Mouse (Mus musculus) spleen, adult 2 months (tissue): ENCODE results near the gene Set. TPM values are rescaled to one million over a fixed set of nuclear protein-coding genes. Genes with fewer than 3 reads are reported as not detected.

Source experiments
- DNase-seq, 2 experiments: peaks; one replicate each; pipeline versions ENCODE4 v3.0.0 to v3.0.0-alpha.2; 2012 to 2021; ENCODE audit warnings: low spot score in 2 of 2, low read depth in 1 of 2
- H3K27ac ChIP-seq: fragments of 200-500 bp; 2 replicates; pipeline ENCODE4 v1.5.1; 2012; ENCODE audit warnings: low read length, inconsistent platforms; ENCODE audit not compliant: insufficient read depth
- H3K27me3 ChIP-seq: fragments of 200-500 bp; 2 replicates; pipeline ENCODE4 v1.6.1; 2012; ENCODE audit warnings: mild to moderate bottlenecking, moderate library complexity, low read length, inconsistent platforms; ENCODE audit not compliant: control insufficient read depth, insufficient read depth
- H3K36me3 ChIP-seq: fragments of 200-500 bp; 2 replicates; pipeline ENCODE4 v1.6.1; 2012; ENCODE audit warnings: mild to moderate bottlenecking, low read length, inconsistent platforms; ENCODE audit not compliant: control insufficient read depth, insufficient read depth
- H3K4me1 ChIP-seq: fragments of 200-500 bp; 2 replicates; pipeline ENCODE4 v1.6.1; 2011; ENCODE audit warnings: inconsistent platforms; ENCODE audit not compliant: control insufficient read depth, insufficient read depth, insufficient read length
- H3K4me3 ChIP-seq: fragments of 200-500 bp; 2 replicates; pipeline ENCODE4 v1.5.1; 2011; ENCODE audit warnings: mild to moderate bottlenecking, inconsistent platforms; ENCODE audit not compliant: insufficient read depth, insufficient read length; ENCODE audit errors: extremely low read depth
- CTCF ChIP-seq: fragments of 200-500 bp; IDR thresholded peaks from 2 replicates; pipeline ENCODE4 v1.5.1; 2011; ENCODE audit warnings: mild to moderate bottlenecking, inconsistent platforms; ENCODE audit not compliant: insufficient read depth, insufficient read length, insufficient replicate concordance; ENCODE audit errors: extremely low read depth
- POLR2A ChIP-seq: fragments of 200-500 bp; IDR thresholded peaks from 2 replicates; pipeline ENCODE4 v1.6.1; 2011; ENCODE audit warnings: low read depth, low read length, inconsistent platforms
- WGBS: fragments of 180-500 bp; shearing (Covaris S2); methylation state at CpG from one replicate; pipeline ENCODE4 v1.1.7; 2018; 5-methylcytosine and 5-hydroxymethylcytosine counted together
- polyA plus RNA-seq: library from polyadenylated mRNA; depleted of rRNA; stranded (reverse); fragments of >200 nt; gene quantifications from 2 replicates; pipeline ENCODE4 v1.2.3, GENCODE M21; 2012

Set gene
- polyA plus RNA-seq, 1 experiment = 42.2 TPM

DNA sequence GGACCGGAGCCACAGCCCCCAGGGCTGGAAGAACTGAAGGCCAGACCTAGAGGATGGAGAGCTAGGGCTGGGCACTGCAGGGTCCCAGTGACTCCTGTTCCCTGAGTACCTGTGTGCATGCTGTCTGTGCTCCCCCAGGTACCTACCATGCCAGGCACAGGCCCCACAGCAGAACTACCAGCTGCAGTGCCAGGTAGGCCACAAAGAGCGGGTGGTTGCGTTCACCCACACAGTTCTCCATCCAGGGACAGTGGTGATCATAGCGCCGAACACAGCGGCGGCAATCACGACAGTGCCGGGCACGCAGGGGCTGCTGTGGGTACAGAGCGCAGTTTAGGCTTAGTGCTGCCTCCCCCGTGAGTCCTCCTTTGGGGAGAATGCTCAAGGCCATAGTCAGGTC lies 34.3 kb downstream of the Set start:
- Histone ChIP-seq H3K36me3 (peaks cover 12% of the 10 kb centered on the region), H3K4me1 (peaks cover 7% of the 10 kb centered on the region; the same call in 1 of the 2 replicates), H3K4me3 (no peak overlapping the region), H3K27me3 (no peaks in the 10 kb centered on the region), H3K27ac (no peak overlapping the region)
- no peak for TF ChIP-seq POLR2A
- no peak for TF ChIP-seq CTCF
- no peak for DNase-seq
- 97% methylated on average over 12 of the region's 12 CpGs for whole genome bisulfite sequencing

DNA sequence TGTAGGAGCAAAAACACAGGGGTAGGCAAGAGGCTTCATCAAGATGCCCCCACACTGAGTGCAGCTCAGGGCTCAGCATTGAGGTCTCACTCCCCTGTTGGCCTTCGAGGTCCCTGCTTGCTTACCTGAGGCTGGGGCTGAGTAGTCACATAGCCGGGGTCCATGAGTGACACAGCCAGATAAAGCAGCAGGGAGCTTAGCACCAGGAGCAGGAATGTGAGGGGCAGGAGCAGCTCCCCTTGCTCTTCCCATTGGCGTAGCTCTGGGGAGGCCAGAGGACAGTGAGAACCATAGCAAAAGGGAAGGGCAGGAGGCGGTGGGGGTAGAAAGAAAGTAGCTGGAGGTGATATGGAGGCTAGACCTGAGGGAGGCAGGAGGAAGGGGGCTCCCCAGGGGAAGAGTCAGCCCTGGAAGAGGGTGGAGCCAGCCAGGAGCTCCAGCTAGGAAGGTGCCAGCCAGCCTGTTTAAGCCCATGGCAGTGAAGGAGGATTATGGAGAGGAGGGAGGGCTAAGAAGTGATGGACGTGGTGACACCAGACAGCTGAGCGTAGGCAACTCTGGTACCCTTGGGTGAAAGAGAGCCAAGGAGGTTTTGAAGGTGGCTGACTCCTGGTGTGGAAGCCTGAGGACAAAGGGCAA lies 35.2 kb downstream of the Set start:
- Histone ChIP-seq H3K36me3 (peaks cover 12% of the 10 kb centered on the region), H3K4me1 (peaks cover 7% of the 10 kb centered on the region; the same call in 1 of the 2 replicates), H3K27me3 (no peaks in the 10 kb centered on the region), H3K4me3 (peak overlapping the region; percentile 96; the same call in 1 of the 2 replicates), H3K27ac (no peak overlapping the region)
- TF ChIP-seq POLR2A (no peak), CTCF (no peak)
- DNase-seq = no peak
- WGBS = 85% methylated on average over 6 of the region's 6 CpGs

GRCm38 (mm10) chr2:30093471-30094207 lies 36.5 kb downstream of the Set start, which contains the start of gene Zdhhc12:
Gene Zdhhc12 (minus strand): TSS chr2:30093648.
- Histone ChIP-seq H3K4me3 (peak within 1 kb of the TSS; percentile 96), H3K27ac (peak within 1 kb of the TSS; percentile 75), H3K4me1 (peaks cover 7% of the 10 kb centered on the region; the same call in 1 of the 2 replicates), H3K36me3 (peaks cover 16% of the 10 kb centered on the region), H3K27me3 (no peaks in the 10 kb centered on the region)
- under 1% methylated on average over 51 of the region's 51 CpGs for WGBS
- TF ChIP-seq POLR2A = peak; percentile 69
- no peak for TF ChIP-seq CTCF
- peak; percentile 98 for DNase-seq

- Histone ChIP-seq H3K36me3 (peaks cover 19% of the 10 kb centered on the region), H3K4me1 (peaks cover 7% of the 10 kb centered on the region; the same call in 1 of the 2 replicates), H3K27ac (peak overlapping the region; percentile 75), H3K4me3 (peak overlapping the region; percentile 96), H3K27me3 (no peaks in the 10 kb centered on the region)
- under 1% methylated on average over 13 of the region's 13 CpGs for WGBS
- TF ChIP-seq CTCF (no peak), POLR2A (no peak)
- no peak for DNase-seq
These were observed 37.0 kb downstream of the Set start for GRCm38 (mm10) chr2:30094208-30094588.

GRCm38 (mm10) chr2:30095882-30096527 lies 38.8 kb downstream of the Set start:
- Histone ChIP-seq H3K36me3 (peaks cover 15% of the 10 kb centered on the region), H3K4me3 (no peak overlapping the region), H3K27me3 (no peaks in the 10 kb centered on the region), H3K27ac (no peak overlapping the region), H3K4me1 (peaks cover 7% of the 10 kb centered on the region; the same call in 1 of the 2 replicates)
- TF ChIP-seq CTCF (peak; percentile 69; the same call in 1 of the 2 replicates), POLR2A (no peak)
- WGBS = 61% methylated on average over 2 of the region's 2 CpGs
- peak; percentile 35 to 62 for DNase-seq

- WGBS = 81% methylated on average over 4 of the region's 4 CpGs
- no peak overlapping the region for H3K4me3 ChIP-seq
- H3K27me3 ChIP-seq = no peaks in the 10 kb centered on the region
- no peak overlapping the region for H3K27ac ChIP-seq
- no peak for DNase-seq
- peaks cover 23% of the 10 kb centered on the region for H3K36me3 ChIP-seq
- H3K4me1 ChIP-seq = no peaks in the 10 kb centered on the region
- TF ChIP-seq POLR2A = no peak
- TF ChIP-seq CTCF = no peak
These were observed 43.0 kb downstream of the Set start for GRCm38 (mm10) chr2:30100214-30100613.
